Mouse (Mus musculus): Measurements from ENCODE around the gene R3hdm2. TPM values are rescaled to one million over a fixed set of nuclear protein-coding genes. Genes with fewer than 3 reads are reported as not detected.

The R3hdm2 gene
- 105 and 111 TPM in 2 replicates for polyA plus RNA-seq (2012; rRNA removed; ENCODE audit: low replicate concordance)

GRCm38 (mm10) chr10:127380251-127380691, at the start of gene R3hdm2:
Gene R3hdm2 (plus strand): TSS chr10:127380327.

GRCm38 (mm10) chr10:127341891-127342639, 38.1 kb upstream of the R3hdm2 start, which contains the start of gene Gli1:
Gene Gli1 (minus strand): TSS chr10:127341974.

GRCm38 (mm10) chr10:127353909-127354895, 25.9 kb upstream of the R3hdm2 start, which contains the start of gene Inhbe:
Gene Inhbe (minus strand): TSS chr10:127354411.

GRCm38 (mm10) chr10:127369834-127370820, 10.0 kb upstream of the R3hdm2 start, which contains the start of gene Inhbc:
Gene Inhbc (minus strand): TSS chr10:127370431.

GRCm38 (mm10) chr10:127500894-127501893, 121.1 kb downstream of the R3hdm2 start, which contains the start of gene Stac3:
Gene Stac3 (plus strand): TSS chr10:127501686.

GRCm38 (mm10) chr10:127514764-127515163, 134.6 kb downstream of the R3hdm2 start, which contains the start of gene Ndufa4l2:
Gene Ndufa4l2 (plus strand): TSS chr10:127514967.

GRCm38 (mm10) chr10:127522088-127522581, 142.0 kb downstream of the R3hdm2 start, which contains the start of gene Shmt2:
Gene Shmt2 (minus strand): TSS chr10:127522444.

GRCm38 (mm10) chr10:127534036-127534928, 154.2 kb downstream of the R3hdm2 start, which contains the start of gene Nxph4:
Gene Nxph4 (minus strand): TSS chr10:127534559.

Other genes with a start within 250 kb of the R3hdm2 start
- gene B4galnt1, start 215.1 kb upstream of the R3hdm2 start, polyA plus RNA-seq (2012; rRNA removed; ENCODE audit: low replicate concordance), result 109 and 214 TPM in 2 replicates
- gene Slc26a10, start 199.7 kb upstream of the R3hdm2 start, polyA plus RNA-seq (2012; rRNA removed; ENCODE audit: low replicate concordance), result 2.9 and 13.3 TPM in 2 replicates
- gene Arhgef25, start 190.2 kb upstream of the R3hdm2 start, polyA plus RNA-seq (2012; rRNA removed; ENCODE audit: low replicate concordance), result 32.2 and 35.6 TPM in 2 replicates
- 184 and 195 TPM in 2 replicates for gene Dtx3, start 184.6 kb upstream of the R3hdm2 start, polyA plus RNA-seq (2012; rRNA removed; ENCODE audit: low replicate concordance)
- gene Pip4k2c, start 168.7 kb upstream of the R3hdm2 start, polyA plus RNA-seq (2012; rRNA removed; ENCODE audit: low replicate concordance), result 29.6 and 40.7 TPM in 2 replicates
- gene Kif5a, start 117.0 kb upstream of the R3hdm2 start, polyA plus RNA-seq (2012; rRNA removed; ENCODE audit: low replicate concordance), result 5.8 and 6.1 TPM in 2 replicates
- gene Dctn2, start 114.0 kb upstream of the R3hdm2 start, polyA plus RNA-seq (2012; rRNA removed; ENCODE audit: low replicate concordance), result 170 and 215 TPM in 2 replicates
- gene Mbd6, start 91.3 kb upstream of the R3hdm2 start, polyA plus RNA-seq (2012; rRNA removed; ENCODE audit: low replicate concordance), result 31.3 and 85.1 TPM in 2 replicates
- 59.7 TPM in 2 replicates for gene Mars, start 68.5 kb upstream of the R3hdm2 start, polyA plus RNA-seq (2012; rRNA removed; ENCODE audit: low replicate concordance)
- gene Arhgap9, start 58.4 kb upstream of the R3hdm2 start, polyA plus RNA-seq (2012; rRNA removed; ENCODE audit: low replicate concordance), result 29.3 and 60.2 TPM in 2 replicates
- 4.5 and 4.9 TPM in 2 replicates for gene Gli1, start 38.4 kb upstream of the R3hdm2 start, polyA plus RNA-seq (2012; rRNA removed; ENCODE audit: low replicate concordance)
- gene Inhbe, start 25.9 kb upstream of the R3hdm2 start, polyA plus RNA-seq (2012; rRNA removed; ENCODE audit: low replicate concordance), result 0.07 TPM in 1 of 2 replicates, not detected in the other
- gene Inhbc, start 9.9 kb upstream of the R3hdm2 start, polyA plus RNA-seq (2012; rRNA removed; ENCODE audit: low replicate concordance), result 0.19 TPM in 1 of 2 replicates, not detected in the other
- gene Stac3, start 121.4 kb downstream of the R3hdm2 start, polyA plus RNA-seq (2012; rRNA removed; ENCODE audit: low replicate concordance), result 1.9 and 95.5 TPM in 2 replicates
- gene Ndufa4l2, start 134.6 kb downstream of the R3hdm2 start, polyA plus RNA-seq (2012; rRNA removed; ENCODE audit: low replicate concordance), result 35.3 and 42.8 TPM in 2 replicates
- 66.4 and 84.1 TPM in 2 replicates for gene Shmt2, start 142.1 kb downstream of the R3hdm2 start, polyA plus RNA-seq (2012; rRNA removed; ENCODE audit: low replicate concordance)
- 0.07 and 0.23 TPM in 2 replicates for gene Nxph4, start 154.2 kb downstream of the R3hdm2 start, polyA plus RNA-seq (2012; rRNA removed; ENCODE audit: low replicate concordance)
- 145 and 233 TPM in 2 replicates for gene Lrp1, start 240.8 kb downstream of the R3hdm2 start, polyA plus RNA-seq (2012; rRNA removed; ENCODE audit: low replicate concordance)

Data from mammary gland, adult 2 months (tissue).